Mouse (Mus musculus) layer of hippocampus, adult 2 months (tissue): Measurements from ENCODE around the gene Lyl1. TPM values are rescaled to one million over a fixed set of nuclear protein-coding genes. Genes with fewer than 3 reads are reported as not detected.
A peak's percentile ranks its signal among the peaks of the same experiment; 100 is the strongest.

ENCODE experiments used
- DNase-seq, 2 experiments: peaks; one replicate each; pipeline ENCODE4 v3.0.0; 2022; ENCODE audit warnings: low spot score in 2 of 2
- H3K27ac ChIP-seq: fragments of 200-600 bp; 2 replicates; pipeline ENCODE4 v1.8.1; 2022
- H3K4me3 ChIP-seq: fragments of 200-600 bp; 2 replicates; pipeline ENCODE4 v1.8.1; 2022; ENCODE audit warnings: mild to moderate bottlenecking
- CTCF ChIP-seq: fragments of 200-600 bp; conservative IDR thresholded peaks from 2 replicates; pipeline ENCODE4 v1.8.1; 2022; ENCODE audit warnings: antibody characterized with exemption, mild to moderate bottlenecking, moderate library complexity
- total RNA-seq, 2 experiments: library from RNA; stranded (reverse); gene quantifications; 2 replicates each; pipeline ENCODE4 v1.2.3; 2021

Lyl1 gene
- total RNA-seq, 2 experiments from 2014 or later = 2.3 to 2.6 TPM

- DNase-seq = peak; percentile 66 to 69
- Histone ChIP-seq H3K4me3 (no peak within 1 kb of the TSS; the same call in 1 of the 2 replicates), H3K27ac (peak within 1 kb of the TSS; percentile 93)
- TF ChIP-seq CTCF = peak; percentile 24; the same call in 1 of the 2 replicates
Observed at GRCm38 (mm10) chr8:84722850-84723570, 21.8 kb downstream of the Lyl1 start, which contains the start of gene G430095P16Rik. Gene G430095P16Rik, plus strand, starts transcription at chr8:84723007.

GRCm38 (mm10) chr8:84723571-84723900 lies 22.3 kb downstream of the Lyl1 start:
- H3K4me3 ChIP-seq = no peak overlapping the region
- DNase-seq = no peak
- TF ChIP-seq CTCF = no peak
- peak overlapping the region; percentile 93 for H3K27ac ChIP-seq

- TF ChIP-seq CTCF = no peak
- Histone ChIP-seq H3K4me3 (no peak overlapping the region), H3K27ac (peak overlapping the region; percentile 93)
- no peak for DNase-seq
Observed at GRCm38 (mm10) chr8:84724683-84725082, 23.4 kb downstream of the Lyl1 start.

- Histone ChIP-seq H3K27ac (peak overlapping the region; percentile 93), H3K4me3 (no peak overlapping the region)
- TF ChIP-seq CTCF = no peak
- no peak for DNase-seq
Observed at GRCm38 (mm10) chr8:84725246-84725940, 24.1 kb downstream of the Lyl1 start.

- H3K27ac ChIP-seq = peak overlapping the region; percentile 93
- peak; percentile 85 for TF ChIP-seq CTCF
- no peak overlapping the region for H3K4me3 ChIP-seq
- DNase-seq = no peak
Observed at GRCm38 (mm10) chr8:84725941-84726259, 24.6 kb downstream of the Lyl1 start.

GRCm38 (mm10) chr8:84728474-84728873 lies 27.2 kb downstream of the Lyl1 start:
- DNase-seq = peak; percentile 52 to 55
- no peak for TF ChIP-seq CTCF
- peak overlapping the region; percentile 93 for H3K27ac ChIP-seq
- no peak overlapping the region for H3K4me3 ChIP-seq

GRCm38 (mm10) chr8:84729921-84730362 lies 28.7 kb downstream of the Lyl1 start:
- TF ChIP-seq CTCF = peak; percentile 22
- Histone ChIP-seq H3K27ac (peak overlapping the region; percentile 93), H3K4me3 (peak overlapping the region; percentile 23)
- DNase-seq = no peak

- no peak for DNase-seq
Observed at GRCm38 (mm10) chr8:84730541-84731370, 29.5 kb downstream of the Lyl1 start.

GRCm38 (mm10) chr8:84731371-84732177 lies 30.3 kb downstream of the Lyl1 start:
- H3K4me3 ChIP-seq = no peak overlapping the region

More at GRCm38 (mm10) chr8:84730541-84731370, 29.5 kb downstream of the Lyl1 start:
- peak overlapping the region; percentile 23 for H3K4me3 ChIP-seq
- peak overlapping the region; percentile 93 for H3K27ac ChIP-seq
- TF ChIP-seq CTCF = no peak

GRCm38 (mm10) chr8:84732545-84732944 lies 31.3 kb downstream of the Lyl1 start:
- no peak for DNase-seq
- peak overlapping the region; percentile 93 for H3K27ac ChIP-seq
- H3K4me3 ChIP-seq = no peak overlapping the region
- TF ChIP-seq CTCF = no peak

More at GRCm38 (mm10) chr8:84731371-84732177, 30.3 kb downstream of the Lyl1 start:
- peak overlapping the region; percentile 93 for H3K27ac ChIP-seq
- DNase-seq = no peak
- no peak for TF ChIP-seq CTCF

- DNase-seq = no peak
- Histone ChIP-seq H3K4me3 (no peak overlapping the region), H3K27ac (peak overlapping the region; percentile 93)
- no peak for TF ChIP-seq CTCF
Observed at GRCm38 (mm10) chr8:84732996-84733395, 31.7 kb downstream of the Lyl1 start.

GRCm38 (mm10) chr8:84733959-84734358 lies 32.7 kb downstream of the Lyl1 start:
- DNase-seq = no peak
- no peak for TF ChIP-seq CTCF
- peak overlapping the region; percentile 93 for H3K27ac ChIP-seq
- no peak overlapping the region for H3K4me3 ChIP-seq
